Mouse (Mus musculus): ENCODE measurements around the gene 2410004B18Rik.
"Not testable (repeated sequence)": the region's sequence is repeated elsewhere in the genome, so short reads cannot be mapped to it uniquely, and the experiment has no call there.

Gene 2410004B18Rik

DNA sequence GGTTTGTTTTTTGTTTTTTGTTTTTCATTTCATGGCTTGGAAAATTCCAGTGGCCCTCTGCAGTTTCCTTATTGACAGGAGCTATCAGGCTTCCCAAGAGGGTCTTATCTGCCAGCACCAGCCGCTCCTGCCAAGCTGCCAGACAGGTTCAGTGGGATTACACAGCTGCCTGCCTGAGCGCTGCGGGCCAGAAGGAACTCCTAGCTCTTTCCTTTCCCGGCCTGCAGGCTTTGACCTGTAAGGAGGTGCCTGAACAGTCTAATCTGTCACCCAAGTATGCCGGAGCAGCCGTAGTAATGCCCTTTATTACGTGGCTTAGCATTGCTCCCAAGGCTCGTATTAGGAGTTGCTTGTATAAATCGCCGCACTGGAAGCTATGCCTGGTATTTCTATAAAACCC is 26.7 kb downstream of the 2410004B18Rik start:
- no peak for DNase-seq (ENCODE audit: extremely low read depth, low read depth, low spot score)

DNA sequence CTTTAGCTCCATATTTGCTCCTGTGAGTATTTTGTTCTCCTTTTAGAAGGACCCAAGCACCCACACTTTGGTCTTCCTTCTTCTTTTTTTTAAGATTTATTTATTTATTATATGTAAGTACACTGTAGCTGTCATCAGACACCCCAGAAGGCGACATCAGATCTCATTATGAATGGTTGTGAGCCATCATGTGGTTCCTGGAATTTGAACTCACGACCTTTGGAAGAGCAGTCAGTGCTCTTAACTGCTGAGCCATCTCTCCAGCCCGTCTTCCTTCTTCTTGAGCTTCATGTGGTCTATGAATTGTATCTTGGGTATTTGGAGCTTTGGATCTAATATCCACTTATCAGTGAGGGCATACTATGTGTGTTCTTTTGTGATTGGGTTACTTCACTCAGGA is 27.8 kb downstream of the 2410004B18Rik start:
- not testable (repeated sequence) for DNase-seq (ENCODE audit: extremely low read depth, low read depth, low spot score)

DNA sequence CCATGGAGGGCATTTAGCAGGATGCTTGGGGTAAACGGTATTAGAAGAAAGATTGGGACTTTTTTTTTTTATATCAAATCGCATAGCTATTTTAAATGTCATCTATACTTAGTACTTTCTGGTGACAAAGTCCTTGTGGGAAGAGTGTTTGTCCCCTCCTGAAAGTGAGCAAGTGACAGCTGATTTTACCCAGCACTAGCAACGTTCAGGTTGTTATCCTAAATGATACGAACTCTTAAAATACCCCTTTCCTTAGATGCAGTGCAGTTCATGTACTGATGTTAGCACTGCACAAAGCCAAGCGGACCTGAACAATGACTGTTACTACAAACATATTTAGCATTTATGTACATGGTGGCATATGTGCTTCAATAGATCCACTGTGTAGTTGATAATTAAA is 29.0 kb downstream of the 2410004B18Rik start:
- DNase-seq (ENCODE audit: extremely low read depth, low read depth, low spot score): no peak

DNA sequence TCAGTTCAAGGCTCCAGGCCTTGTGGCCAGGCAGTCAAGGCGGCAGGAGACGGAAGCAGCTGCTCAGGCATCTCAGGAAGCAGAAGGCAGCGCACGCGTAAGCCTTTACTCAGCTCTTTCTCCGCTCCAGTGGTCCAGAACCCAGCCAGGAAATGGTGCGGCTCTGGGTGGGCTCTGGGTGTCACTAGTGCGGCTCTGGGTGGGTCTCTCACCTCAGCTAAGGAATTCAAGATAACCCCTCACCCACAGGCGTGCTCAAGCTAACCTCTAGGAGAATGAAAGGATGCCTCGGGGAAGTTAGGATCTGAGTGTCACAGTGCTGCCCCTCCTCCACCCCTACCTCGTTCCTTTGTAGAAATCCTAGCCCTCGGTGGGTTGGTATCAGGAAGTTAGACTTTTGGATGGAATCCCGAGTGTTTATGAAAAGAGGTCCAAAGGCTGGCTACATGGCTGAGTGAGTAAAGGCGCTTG is 31.3 kb downstream of the 2410004B18Rik start:
- no peak for DNase-seq (ENCODE audit: extremely low read depth, low read depth, low spot score)

DNA sequence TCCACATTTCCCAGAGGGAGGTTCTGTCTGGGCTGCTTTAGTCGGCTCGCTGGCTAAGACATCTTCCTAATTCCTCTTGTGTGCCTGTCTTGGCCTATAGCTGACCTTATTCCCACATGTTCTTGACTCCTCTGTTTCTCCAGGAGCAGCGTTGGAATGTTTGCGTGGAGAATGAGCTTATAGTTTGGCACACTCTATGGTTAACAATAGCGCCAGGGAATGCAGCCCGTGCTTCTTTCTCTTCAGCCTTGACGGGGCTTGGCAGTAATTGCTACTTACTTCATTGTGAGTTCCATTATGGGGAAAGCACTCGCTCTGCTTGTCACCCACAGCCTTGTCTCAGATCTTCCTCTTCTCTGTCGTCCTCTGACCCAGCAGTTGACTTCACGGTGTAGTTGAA is 33.7 kb downstream of the 2410004B18Rik start:
- no peak for DNase-seq (ENCODE audit: extremely low read depth, low read depth, low spot score)

DNA sequence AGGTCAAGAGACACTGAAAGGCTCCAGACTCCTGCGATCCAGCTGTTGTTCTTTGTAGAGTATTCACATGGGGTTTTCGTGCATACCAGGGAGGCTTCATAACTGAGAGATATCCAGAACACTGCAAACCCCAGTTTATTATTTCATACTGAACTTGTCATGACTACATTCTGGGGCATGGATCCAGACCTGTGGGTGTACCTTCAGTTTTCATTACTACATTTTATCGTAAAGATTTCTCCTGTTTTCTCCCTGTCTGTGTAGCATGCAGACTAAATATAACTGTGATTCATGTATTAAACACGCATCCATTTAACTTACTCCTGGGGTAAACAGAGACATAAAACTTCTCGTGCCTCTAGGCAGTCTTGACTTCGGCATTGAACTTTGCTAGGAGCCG is 37.2 kb downstream of the 2410004B18Rik start:
- no peak for DNase-seq (ENCODE audit: extremely low read depth, low read depth, low spot score)

DNA sequence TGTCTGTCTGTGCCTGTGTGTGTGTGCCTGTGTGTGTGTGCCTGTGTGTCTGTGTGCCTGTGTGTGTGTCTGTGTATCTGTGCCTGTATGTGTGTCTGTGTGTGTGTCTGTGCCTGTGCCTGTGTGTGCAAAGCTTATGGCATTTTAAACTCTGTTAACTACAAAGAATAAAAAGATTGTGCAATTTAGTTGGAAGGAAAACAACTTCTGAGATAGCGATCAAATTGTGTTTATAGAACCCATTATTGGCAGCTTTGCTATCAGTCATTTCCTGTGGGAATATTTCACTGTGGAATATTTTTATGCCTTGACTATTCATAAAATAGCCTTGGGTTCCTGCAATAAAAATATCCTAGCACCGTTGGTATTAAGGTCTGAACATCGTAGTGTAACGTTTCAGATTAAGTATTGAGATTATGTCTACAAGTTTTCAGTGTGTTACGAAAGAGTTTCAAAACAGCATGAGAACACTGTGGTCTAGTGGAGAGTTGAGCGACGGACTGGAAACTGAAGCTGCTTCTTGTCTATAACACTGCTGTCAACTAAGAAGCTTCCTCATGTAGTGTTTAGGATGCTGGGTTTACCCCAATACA is 47.6 kb downstream of the 2410004B18Rik start:
- peak; percentile 80 for DNase-seq (ENCODE audit: extremely low read depth, low read depth, low spot score)

DNA sequence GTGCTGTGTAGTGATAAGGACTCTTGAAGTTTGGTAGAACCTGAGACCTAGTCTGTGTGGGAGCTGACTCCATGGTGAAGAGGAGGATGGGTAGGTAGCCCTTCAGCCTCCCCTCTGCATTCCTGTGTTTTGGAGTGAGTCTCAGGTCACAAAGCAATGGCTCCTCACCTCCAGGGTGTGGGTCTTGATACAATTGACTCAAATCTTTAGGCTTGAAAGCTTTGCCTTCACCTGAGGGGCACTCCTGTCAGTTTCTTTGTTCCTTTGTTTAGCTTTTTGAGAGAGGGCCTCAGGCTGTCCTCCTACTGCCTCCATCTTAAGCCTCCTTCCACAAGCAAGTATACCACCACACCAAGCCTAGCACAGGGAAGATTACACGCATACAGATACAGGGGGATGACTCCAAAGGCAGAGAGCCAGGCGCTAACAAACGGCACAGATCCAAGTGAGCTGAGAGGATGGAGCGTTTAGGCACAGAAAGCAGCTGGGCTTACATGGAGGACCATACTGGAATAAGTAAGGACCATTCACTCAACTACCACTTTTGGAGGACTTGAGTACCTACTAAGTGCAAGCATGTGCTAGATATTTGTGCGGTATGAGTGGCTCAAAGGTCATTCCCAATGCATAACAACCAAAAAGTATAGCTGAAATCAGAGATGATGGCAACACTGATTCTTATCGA is 48.6 kb downstream of the 2410004B18Rik start:
- DNase-seq (ENCODE audit: extremely low read depth, low read depth, low spot score): no peak

DNA sequence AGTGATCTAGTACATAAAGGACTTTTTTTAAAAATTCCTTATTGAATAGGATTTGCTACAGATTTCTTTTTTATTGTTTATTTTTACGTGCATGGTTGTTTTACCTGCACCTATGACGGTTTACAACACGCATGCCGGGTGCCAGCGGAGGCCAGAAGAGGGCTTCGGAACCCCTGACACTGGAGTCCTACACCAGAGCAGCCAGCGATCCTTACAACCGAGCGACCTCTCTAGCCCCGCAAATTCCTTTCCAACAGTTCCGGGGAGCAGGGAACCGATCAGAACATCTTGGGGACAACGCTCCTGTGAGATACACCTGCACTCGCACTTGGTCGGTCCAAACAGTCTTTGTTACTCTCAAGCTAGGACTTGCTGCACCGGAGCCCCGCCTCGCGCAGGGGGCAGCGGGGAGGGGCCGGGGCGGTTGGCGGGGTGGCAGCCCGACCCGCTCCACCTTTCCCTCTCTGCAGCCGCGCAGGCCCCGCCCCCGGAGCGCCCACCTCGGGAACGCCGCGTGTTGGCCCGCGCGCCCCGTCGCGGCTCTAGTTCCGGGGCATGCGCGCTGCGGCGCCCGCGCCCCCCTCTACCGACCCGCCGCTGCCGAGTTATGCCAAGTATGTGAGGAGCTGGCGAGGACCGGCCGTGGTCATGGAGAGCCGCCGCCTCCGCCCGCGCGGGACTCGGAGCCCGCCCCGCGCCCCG is 49.6 kb downstream of the 2410004B18Rik start, which contains the start of gene Syde2:
Gene Syde2, plus strand, starts transcription at position 603 of the 702 bp plus-strand sequence.
- no peak for DNase-seq (ENCODE audit: extremely low read depth, low read depth, low spot score)

DNA sequence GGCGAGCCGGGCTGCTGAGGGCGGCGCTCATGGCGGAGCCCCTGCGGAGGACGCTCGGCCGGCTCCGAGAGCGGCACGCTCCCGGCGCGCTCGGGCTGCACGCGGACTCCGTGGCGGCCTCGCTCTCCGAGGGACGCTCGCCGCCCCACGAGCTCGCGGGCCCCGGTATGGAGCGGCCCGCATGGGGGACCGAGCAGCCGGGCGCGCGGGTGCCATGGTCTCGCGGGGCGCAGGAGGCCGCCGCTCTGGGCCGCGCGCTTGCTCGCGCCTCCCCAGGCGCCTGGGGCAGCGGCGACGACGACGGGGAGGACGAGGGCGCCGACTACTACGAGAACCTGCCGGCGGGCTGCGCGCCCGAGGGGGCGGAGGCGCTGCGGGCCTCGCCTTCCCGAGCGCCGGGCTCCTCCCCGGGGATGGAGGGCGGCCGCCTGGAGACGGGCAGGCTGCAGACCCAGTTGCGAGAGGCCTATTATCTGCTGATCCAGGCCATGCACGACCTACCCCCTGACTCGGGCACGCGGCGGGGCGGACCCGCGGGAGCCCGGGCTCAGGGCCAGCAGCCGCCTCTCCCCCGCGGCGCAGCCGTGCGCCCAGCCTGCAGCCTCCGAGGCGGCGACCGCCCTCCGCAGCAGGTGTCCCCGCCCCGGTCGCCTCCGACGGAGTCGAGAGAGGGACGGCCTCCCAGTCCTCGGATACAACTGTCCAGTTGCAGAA is 50.3 kb downstream of the 2410004B18Rik start:
- no peak for DNase-seq (ENCODE audit: extremely low read depth, low read depth, low spot score)

DNA sequence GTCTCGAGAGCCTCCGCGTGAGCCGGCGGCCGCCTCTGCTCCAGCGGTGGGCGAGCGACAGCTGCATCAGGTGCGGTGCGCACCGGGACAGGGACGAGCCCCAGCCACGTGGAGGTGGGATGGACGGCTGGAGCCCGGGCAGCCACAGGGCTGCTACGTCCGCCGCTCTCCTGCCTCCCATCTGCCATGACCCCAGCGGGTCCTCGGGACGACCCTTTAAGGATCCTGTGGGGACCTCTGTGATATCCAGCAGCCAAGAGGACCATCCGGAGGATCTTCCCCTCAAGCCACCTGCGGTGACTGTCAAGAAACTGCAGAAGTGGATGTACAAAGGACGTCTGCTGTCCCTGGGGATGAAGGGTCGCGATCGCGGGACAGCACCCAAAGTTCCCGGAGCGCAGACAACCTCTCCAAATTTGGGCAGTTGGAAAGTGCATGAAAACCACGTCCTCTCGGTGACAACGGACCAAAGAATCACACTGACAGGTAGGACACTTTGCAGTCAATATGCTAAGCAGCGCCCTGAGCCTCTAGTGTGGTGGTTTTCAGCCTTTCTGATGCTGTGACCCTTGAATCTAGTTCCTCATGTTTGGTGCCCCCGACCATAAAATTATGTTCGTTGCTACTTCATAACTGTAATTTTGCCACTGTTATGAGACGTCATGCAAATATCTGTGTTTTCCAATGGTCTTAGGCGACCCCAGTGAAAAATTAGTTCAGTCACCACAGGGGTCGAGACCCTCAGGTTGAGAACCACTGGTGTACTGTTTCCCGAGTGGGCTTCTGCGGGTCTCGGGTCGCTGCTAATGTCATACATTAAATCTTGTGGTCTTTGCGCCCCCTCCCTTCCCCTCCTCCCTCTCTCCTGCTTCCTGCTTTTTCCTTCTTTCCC is 51.1 kb downstream of the 2410004B18Rik start:
- DNase-seq (ENCODE audit: extremely low read depth, low read depth, low spot score): no peak

DNA sequence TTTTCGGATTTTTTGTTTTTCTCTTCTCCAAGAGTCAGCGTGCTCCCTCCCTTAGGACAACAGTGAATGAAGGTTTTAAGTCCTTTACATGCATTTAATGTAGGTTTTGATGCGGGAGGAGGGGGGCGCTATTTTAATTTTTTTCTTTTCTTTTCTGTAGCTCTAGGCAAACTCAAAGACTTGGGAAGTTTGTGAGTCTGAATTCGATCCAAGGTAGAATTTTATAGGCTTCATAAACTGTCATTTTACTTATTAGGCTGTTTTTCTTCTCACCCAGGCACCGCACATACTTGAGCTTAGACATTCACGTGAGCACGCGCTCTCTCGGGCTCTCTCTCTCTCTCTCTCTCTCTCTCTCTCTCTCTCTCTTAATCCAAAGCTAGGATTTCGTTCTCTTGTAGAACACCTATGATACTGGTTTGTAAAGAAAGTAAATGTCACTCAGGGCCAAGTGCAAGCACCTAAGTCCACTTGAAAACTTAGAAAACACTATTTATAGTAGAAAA is 51.8 kb downstream of the 2410004B18Rik start:
- DNase-seq (ENCODE audit: extremely low read depth, low read depth, low spot score): no peak

DNA sequence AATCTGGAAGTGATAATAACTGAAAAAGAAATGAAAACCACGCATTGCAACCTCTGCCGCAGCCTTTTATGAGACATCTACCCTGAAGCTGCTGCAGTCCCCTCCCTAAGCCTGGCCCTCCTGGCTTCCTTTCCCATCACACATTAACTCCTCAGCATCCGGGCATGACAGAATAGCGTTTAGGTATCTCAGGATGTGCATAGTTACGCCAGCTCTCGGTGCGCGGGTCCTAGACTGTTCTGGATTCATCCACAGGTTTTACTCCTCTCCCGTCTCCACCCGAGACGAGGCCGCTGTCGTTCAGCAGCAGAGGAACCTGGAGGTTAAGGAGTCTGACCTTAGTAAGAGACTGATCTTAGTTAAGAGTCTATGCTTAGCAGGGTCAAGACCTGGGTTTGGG is 53.3 kb downstream of the 2410004B18Rik start:
- DNase-seq (ENCODE audit: extremely low read depth, low read depth, low spot score): no peak

DNA sequence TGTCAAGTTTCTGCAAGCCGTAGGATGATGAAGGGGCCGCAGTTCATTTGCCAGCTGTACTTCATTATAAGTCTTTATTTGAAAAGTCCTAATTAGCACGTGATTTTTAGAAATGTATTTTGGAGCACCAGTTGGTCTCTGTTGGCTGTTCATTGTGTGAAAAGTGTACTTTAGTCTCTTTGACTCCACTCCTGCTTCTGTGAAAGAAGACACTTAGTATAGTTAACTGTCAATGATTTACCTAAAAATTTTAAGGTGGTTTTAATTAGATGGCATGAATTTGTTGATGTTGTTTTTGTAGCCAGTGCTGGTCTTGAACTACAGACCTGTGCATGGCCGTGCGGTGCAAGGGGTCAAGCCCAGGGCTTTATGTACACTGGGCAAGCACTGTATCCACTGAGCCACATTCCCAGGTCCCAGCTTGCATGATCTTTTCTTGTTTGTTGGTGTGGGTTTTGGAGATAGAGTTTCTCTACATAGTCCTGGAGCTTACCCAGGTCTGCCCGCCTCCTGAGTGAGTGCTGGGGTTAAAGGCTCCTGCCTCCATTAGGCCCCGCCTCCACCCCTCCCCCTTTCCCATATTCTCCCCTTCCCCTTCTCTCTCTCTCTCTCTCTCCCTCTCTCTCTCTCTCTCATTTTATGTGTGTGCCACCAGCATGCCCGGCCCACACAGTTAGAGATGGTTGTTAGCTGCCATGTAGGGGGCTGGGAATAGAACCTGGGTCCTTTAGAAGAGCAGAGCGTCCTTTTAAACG is 54.3 kb downstream of the 2410004B18Rik start:
- no peak for DNase-seq (ENCODE audit: extremely low read depth, low read depth, low spot score)

DNA sequence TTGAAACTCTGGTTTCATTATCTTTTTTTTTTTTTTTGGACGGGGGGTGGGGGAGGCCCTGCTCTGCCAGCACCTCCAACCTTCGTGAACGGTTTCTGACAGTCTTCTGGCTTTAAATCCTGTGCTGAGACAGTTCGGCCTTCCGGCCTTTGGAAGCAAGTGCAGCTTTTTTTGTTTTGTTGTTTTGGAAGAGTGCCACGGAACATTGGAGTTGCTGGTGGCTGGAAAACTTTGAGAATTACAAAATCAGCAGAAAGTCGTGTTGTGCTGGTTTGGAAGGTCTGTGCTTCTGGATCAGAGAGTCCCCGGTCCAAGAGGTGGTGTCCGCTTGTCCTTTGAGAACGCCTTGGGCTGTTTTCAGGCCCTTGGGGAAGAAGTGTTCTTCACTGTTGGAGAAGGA is 55.0 kb downstream of the 2410004B18Rik start:
- peak; percentile 87 for DNase-seq (ENCODE audit: extremely low read depth, low read depth, low spot score)

DNA sequence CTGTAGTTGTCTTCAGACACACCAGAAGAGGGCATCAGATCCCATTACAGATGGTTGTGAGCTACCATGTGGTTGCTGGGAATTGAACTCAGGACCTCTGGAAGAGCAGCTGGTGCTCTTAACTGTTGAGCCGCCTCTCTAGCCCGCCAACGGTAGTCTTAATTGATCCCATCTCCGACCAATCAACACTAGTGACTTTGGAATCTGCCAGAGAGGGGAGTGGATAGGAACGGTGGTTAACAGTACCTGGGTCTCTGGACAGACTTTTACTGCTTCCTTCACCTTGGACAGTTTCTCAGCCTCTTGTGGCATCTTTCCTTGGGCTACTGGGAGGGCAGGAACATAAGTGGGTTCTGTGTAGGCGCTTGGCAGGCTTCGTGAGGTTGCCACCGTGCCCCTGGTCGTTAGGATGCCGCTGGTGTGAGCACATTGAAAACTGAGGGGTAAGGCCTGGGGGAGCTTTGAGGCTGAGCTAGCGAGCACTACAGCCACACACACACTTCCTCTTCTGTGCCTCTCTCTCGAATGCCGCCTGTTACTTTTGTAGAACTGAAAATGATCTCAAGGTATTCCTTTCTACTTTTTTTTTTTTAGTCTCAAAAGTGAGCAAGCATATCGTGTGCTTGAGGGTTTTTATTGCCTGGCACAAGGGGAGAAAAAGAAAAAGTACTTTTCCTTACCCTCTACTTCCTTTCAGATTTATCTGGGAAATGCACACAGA is 55.8 kb downstream of the 2410004B18Rik start:
- no peak for DNase-seq (ENCODE audit: extremely low read depth, low read depth, low spot score)

Measured in fat pad, adult 2 months (tissue).